Mouse (Mus musculus) effector memory CD4-positive, alpha-beta T cell, adult 5 months (primary cell): ENCODE measurements around the gene Zmynd12. TPM values are rescaled to one million over a fixed set of nuclear protein-coding genes. Genes with fewer than 3 reads are reported as not detected.

Experiments
- polyA plus RNA-seq: library from polyadenylated mRNA; unstranded; fragments of 100-300 nt; shearing (Covaris generic); gene quantifications from one replicate; pipeline ENCODE4 v1.2.1, GENCODE M21; 2017

Gene Zmynd12
- polyA plus RNA-seq = not detected

DNA sequence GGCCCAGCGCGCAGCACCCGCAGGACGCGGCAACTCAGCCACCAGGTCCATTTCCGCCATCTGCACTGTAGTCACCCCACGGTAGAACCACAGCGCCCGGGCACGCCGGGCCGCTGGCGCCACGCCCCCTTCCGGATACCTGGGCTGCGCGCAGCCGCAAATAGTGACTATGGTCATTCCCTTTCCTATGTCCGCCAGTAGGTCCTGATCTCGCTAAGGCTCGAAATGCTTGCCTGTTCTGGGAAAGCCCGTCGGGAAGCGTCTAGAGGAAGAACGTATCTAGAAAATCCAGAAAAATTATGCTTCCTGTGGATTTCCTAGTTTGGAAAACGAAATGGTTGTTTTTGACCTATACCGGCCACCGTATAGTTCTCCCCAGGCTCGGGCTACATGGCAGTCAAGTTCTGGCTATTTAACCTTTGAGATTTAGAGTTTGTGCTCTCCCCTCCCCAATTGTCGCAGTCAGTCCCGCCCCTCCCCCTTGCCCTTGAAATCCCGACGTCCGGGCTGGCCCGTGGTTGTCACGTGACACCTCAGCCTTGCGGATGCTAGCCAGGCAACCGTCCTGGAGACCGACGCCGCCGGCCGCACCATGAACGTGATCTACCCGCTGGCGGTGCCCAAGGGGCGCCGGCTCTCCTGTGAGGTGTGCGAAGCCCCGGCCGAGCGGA lies at the start of gene Zmynd12, which contains the start of gene Ppcs:
TSS of gene Zmynd12 (plus strand) at position 521 of the 671 bp plus-strand sequence.
TSS of gene Ppcs (minus strand) at position 127 of the 671 bp plus-strand sequence.

DNA sequence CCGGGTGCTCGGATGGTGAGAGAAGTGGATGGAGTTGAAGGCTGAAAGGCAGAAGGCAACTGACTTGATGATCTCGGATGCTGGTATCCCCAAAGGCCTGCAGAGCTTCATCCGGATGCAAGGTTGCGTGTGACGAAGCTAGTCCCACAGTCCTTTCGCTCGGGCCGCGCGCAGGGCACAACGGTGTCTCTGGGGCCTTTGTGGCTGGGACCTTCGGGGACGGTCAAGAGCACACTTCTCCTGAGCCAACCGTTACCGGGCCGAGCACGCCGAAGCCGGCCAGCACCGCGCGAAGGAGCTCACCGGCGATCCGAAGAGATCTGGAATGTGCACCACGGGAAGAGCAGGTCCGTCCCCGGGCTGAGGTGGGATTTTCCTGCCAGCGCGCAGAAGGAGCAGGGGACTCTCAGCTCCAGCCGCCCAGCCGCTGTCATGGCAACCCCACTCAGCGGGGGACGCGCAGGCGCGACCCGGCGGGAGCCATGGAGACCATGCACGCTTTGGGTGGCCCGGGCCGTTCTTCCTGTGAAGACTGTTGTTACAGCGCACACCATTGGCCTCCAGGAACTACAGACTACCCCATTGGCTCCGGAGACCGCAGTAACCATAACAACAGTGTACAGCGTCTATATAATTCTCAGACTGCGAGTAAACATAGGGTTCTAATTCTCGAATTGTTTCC lies 7.4 kb upstream of the Zmynd12 start, which contains the start of gene Ccdc30:
TSS of gene Ccdc30 (minus strand) at position 450 of the 682 bp plus-strand sequence.

DNA sequence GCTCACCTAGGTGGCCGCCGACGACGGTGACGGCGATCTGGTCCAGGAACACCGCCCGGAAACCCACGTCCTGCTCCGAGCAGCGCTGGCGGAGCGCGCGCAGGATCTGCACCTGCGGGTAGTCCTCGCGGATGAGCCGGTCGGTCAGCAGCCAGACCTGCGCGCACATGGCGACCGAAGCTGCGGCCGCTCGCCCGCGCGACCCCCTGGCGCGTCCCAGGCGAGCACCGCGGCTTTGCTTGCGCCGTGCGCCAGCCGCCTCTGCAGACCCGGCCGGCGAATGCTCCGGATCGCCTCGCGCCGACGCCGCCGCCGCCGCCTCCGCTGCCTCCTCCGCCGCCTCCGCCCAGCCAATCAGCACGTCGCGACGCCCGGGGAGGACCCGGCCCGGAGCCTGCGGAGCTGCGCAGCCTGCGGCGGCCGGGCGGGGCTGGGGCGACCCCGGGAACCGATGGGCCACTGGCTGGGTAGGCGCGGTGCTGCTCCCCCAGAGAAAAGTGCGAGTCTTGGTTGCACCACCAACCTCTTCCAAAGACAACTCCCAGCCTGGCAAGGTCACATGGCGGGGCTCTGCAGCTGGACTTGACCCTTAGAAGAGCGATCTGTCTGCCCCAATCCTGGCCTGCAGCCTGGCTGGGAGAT lies 69.8 kb downstream of the Zmynd12 start, which contains the start of gene Rimkla:
TSS of gene Rimkla (minus strand) at position 338 of the 642 bp plus-strand sequence.

Other genes starting within 250 kb of the Zmynd12 start
- gene Zfp691, start 248.6 kb upstream of the Zmynd12 start, polyA plus RNA-seq = 0.81 TPM
- gene Ermap, start 232.8 kb upstream of the Zmynd12 start, polyA plus RNA-seq = 0.97 TPM
- 30.4 TPM for gene Svbp, start 227.5 kb upstream of the Zmynd12 start, polyA plus RNA-seq
- gene Tmem269, start 204.6 kb upstream of the Zmynd12 start, polyA plus RNA-seq = 0.30 TPM
- gene AU022252, start 190.1 kb upstream of the Zmynd12 start, polyA plus RNA-seq = 10.7 TPM
- 2.7 TPM for gene P3h1, start 189.9 kb upstream of the Zmynd12 start, polyA plus RNA-seq
- not detected for gene Cldn19, start 167.4 kb upstream of the Zmynd12 start, polyA plus RNA-seq
- 441 TPM for gene Ybx1, start 128.2 kb upstream of the Zmynd12 start, polyA plus RNA-seq
- gene Ppih, start 102.3 kb upstream of the Zmynd12 start, polyA plus RNA-seq = 21.9 TPM
- gene Ccdc30, start 7.3 kb upstream of the Zmynd12 start, polyA plus RNA-seq = 1.6 TPM
- gene Ppcs, start 394 bp upstream of the Zmynd12 start, polyA plus RNA-seq = 11.3 TPM
- 1.4 TPM for gene Rimkla, start 69.8 kb downstream of the Zmynd12 start, polyA plus RNA-seq
- gene Foxj3, start 114.2 kb downstream of the Zmynd12 start, polyA plus RNA-seq = 57.3 TPM
- gene Frg2f1, start 116.7 kb downstream of the Zmynd12 start, polyA plus RNA-seq = 2.1 TPM
- gene Guca2a, start 214.9 kb downstream of the Zmynd12 start, polyA plus RNA-seq = not detected
- gene Guca2b, start 236.1 kb downstream of the Zmynd12 start, polyA plus RNA-seq = not detected